Mouse (Mus musculus) cerebellum, adult 2 months (tissue): Measurements from ENCODE around the gene B230217C12Rik.

ENCODE experiments used
- CTCF ChIP-seq: fragments of 200-500 bp; IDR thresholded peaks from 2 replicates; pipeline ENCODE4 v1.5.1; 2011; ENCODE audit warnings: low read depth, mild to moderate bottlenecking, control low read depth, low read length, moderate library complexity, borderline replicate concordance; ENCODE audit not compliant: insufficient read depth
- POLR2A ChIP-seq: fragments of 200-500 bp; IDR thresholded peaks from 2 replicates; pipeline ENCODE4 v1.6.1; 2011; ENCODE audit warnings: low read length, control low read depth, borderline replicate concordance; ENCODE audit not compliant: insufficient read depth

DNA sequence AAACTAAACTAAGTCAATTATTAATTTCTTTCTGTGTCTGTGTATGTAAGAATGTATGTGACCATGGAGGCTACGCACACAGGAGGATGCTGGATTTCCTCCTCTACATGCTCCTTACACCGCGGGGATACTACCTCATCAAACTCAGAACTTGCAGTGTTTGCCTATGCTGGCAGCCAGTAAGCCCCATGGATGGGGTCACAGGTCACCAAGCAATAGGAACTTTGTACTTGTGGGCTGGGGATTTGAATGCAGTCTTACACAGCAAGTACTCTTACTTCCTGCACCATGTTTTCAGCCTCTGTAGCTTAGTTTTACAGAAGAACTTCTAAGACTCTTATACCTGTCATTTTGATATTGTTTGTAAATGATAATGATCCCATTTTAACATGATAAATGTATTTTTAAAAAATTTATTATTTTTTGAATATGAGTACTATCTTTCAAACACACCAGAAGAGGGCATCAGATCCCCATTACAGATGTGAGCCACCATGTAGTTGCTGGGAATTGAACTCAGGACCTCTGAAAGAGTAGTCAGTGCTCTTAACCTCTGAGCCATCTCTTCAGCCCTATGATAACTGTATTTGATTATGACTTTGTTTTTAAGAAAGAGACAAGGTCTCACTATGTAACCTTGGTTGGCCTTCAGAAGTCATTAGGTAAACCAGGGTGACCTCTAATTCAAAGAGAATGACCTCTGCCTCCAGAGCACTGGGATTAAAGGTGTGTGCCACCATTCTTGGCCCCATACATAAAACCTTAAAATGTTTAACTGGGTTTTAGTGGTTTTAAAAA is 25.7 kb downstream of the B230217C12Rik start:
- TF ChIP-seq POLR2A: no peak
- TF ChIP-seq CTCF: no peak
